Comparison of ENCODE assay signal across 8 mouse cellular contexts in the genomic region with DNA sequence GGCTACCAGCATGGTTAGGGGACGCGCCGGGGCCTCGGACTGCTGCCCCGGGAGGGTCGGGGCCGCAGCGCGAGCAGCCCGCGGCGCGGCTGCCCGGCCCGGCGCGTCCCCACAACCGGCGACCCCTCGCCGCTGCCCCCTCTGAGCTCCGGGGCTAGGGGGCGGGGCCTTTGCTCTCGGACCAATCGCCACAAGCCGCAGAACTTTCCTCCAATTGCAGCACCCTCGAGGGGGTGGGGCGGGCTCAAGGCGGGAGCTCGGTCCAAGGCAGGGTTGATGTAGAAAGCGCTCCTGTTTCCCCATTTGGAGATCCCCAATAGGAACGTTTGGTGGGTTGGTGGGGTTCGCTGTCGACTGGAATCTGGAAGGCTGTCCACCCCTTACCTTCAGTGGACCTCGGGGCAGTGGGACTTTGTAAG. TPM values are rescaled to one million over a fixed set of nuclear protein-coding genes. Genes with fewer than 3 reads are reported as not detected.
DNase-seq lines count a peak whose midpoint lies in the region; ATAC-seq and TF ChIP-seq lines count a peak whose summit lies in the region.

A gene (minus strand): TSS at position 186 of the 419 bp plus-strand sequence.

- no peaks in the 10 kb centered on the region for H3K36me3 ChIP-seq in embryonic facial prominence, embryonic 14.5 days (ENCODE audit: control insufficient read depth, insufficient read depth, low read length)
- no peaks in the 10 kb centered on the region for H3K36me3 ChIP-seq in liver, adult 2 months (ENCODE audit: control insufficient read depth, insufficient read depth, low read length)

- no peaks in the 10 kb centered on the region for H3K9me3 ChIP-seq in embryonic facial prominence, embryonic 14.5 days (ENCODE audit: control insufficient read depth, low read length)

- H3K79me2 ChIP-seq in liver, adult 2 months (ENCODE audit: control insufficient read depth, insufficient read depth, low read length) = no peaks in the 10 kb centered on the region

- H3K27ac ChIP-seq in embryonic facial prominence, embryonic 14.5 days (replicated peaks; ENCODE audit: low read depth, low read length) = peak within 1 kb of the TSS; percentile 24; the same call in 1 of the 2 replicates
- H3K27ac ChIP-seq in liver, adult 2 months (replicated peaks; ENCODE audit: insufficient read depth, low read depth, low read length) = peak within 1 kb of the TSS; percentile 3; the same call in 1 of the 2 replicates

- peak within 1 kb of the TSS; percentile 97 for H3K4me2 ChIP-seq in embryonic facial prominence, embryonic 14.5 days (ENCODE audit: low read depth, low read length)

- peak within 1 kb of the TSS; percentile 79 for H3K4me3 ChIP-seq in embryonic facial prominence, embryonic 14.5 days (ENCODE audit: low read depth, low read length)
- peak within 1 kb of the TSS; percentile 79 for H3K4me3 ChIP-seq in liver, adult 2 months (ENCODE audit: insufficient read depth, low read depth, low read length)

- no peaks in the 10 kb centered on the region for H3K27me3 ChIP-seq in embryonic facial prominence, embryonic 14.5 days (replicated peaks; ENCODE audit: control insufficient read depth, insufficient read depth, low read length)
- no peaks in the 10 kb centered on the region for H3K27me3 ChIP-seq in liver, adult 2 months (ENCODE audit: control insufficient read depth, insufficient read depth, low read length)

- H3K9ac ChIP-seq in embryonic facial prominence, embryonic 14.5 days (ENCODE audit: low read depth, low read length) = peak within 1 kb of the TSS; percentile 68
- H3K9ac ChIP-seq in liver, adult 2 months (ENCODE audit: low read depth, low read length) = peak within 1 kb of the TSS; percentile 79

- 0% methylated on average over 9 of the region's 35 CpGs for WGBS in embryonic facial prominence, embryonic 14.5 days
- under 1% methylated on average over 35 of the region's 35 CpGs for WGBS in liver, adult 2 months

- H3K4me1 ChIP-seq in embryonic facial prominence, embryonic 14.5 days (ENCODE audit: control insufficient read depth, insufficient read depth, low read length) = peaks cover 16% of the 10 kb centered on the region
- peaks cover 5% of the 10 kb centered on the region; the same call in 1 of the 2 replicates for H3K4me1 ChIP-seq in liver, adult 2 months (ENCODE audit: control insufficient read depth, insufficient read depth, low read length)

- TF ChIP-seq CTCF in liver, adult 2 months (IDR thresholded peaks at IDR 0.05; ENCODE audit: low read depth, low read length) = no peak

- ATAC-seq in embryonic facial prominence, embryonic 14.5 days (ENCODE audit: low read depth) = peak; percentile 84

- DNase-seq in A20 (ENCODE audit: low read depth, low spot score) = peak; percentile 90
- peak; percentile 93 for DNase-seq in adrenal gland, postnatal 10 days
- peak; percentile 94 for DNase-seq in embryonic facial prominence, embryonic 14.5 days (ENCODE audit: low spot score)
- peak; percentile 88 to 92 for DNase-seq in heart, adult 9 months (ENCODE audit: low spot score in 2 of 2)
- DNase-seq in kidney, adult 9 months = peak; percentile 85
- DNase-seq in liver, adult 2 months (ENCODE audit: extremely low read depth, low read depth, low spot score) = peak; percentile 52
- DNase-seq in monocyte, adult 2 months (ENCODE audit: low read depth in 1 of 2, low spot score in 2 of 2) = peak; percentile 55 to 65
- DNase-seq in spleen, postnatal 4 days (ENCODE audit: low spot score in 2 of 2) = peak; percentile 88 to 93

- no peak for TF ChIP-seq POLR2A in liver, adult 2 months (IDR thresholded peaks at IDR 0.05; ENCODE audit: extremely low read depth, insufficient read depth, low read length)

RNA-seq across cellular contexts. Expression of the gene that starts here (rescaled TPM):
- 10 to 100 TPM; 28.0 to 45.1 TPM for total RNA-seq in adrenal gland, postnatal 10 days (2021)
- 10.3 and 11.1 TPM in 2 replicates for polyA plus RNA-seq in embryonic facial prominence, embryonic 14.5 days (2014; fragmentation: Nextera tagmentation; extraction: Ambion mirVana)
- 11.7 and 22.2 TPM in 2 replicates for total RNA-seq in liver, adult 2 months (2014; rRNA removed)
- 21.6 and 37.1 TPM in 2 replicates for polyA plus RNA-seq in liver, adult 2 months (2012; rRNA removed)

Comparison
In these comparisons a context has a peak if more than half of its experiments do, and no peak if none do; other contexts are left out.
1. Peak in every context shown above with its lines: DNase-seq, ATAC-seq, H3K4me3 ChIP-seq and H3K27ac ChIP-seq.